Mouse (Mus musculus) liver, embryonic 18 days (tissue): ENCODE results near the gene Repin1. TPM values are rescaled to one million over a fixed set of nuclear protein-coding genes. Genes with fewer than 3 reads are reported as not detected.

Experiments
- polyA plus RNA-seq: library from polyadenylated mRNA; depleted of rRNA; stranded (reverse); fragments of >200 nt; gene quantifications from 2 replicates; pipeline ENCODE4 v1.2.3, GENCODE M21; 2012; rRNA removed

Repin1 gene
- 18.1 and 19.4 TPM in 2 replicates for polyA plus RNA-seq

GRCm38 (mm10) chr6:48593158-48594042 lies at the start of gene Repin1, which contains the start of gene Gm44965:
TSS of gene Repin1 (plus strand) at chr6:48593883.
TSS of gene Gm44965 (plus strand) at chr6:48593941.

GRCm38 (mm10) chr6:48554280-48555103 lies 39.2 kb upstream of the Repin1 start, which contains the start of gene Lrrc61:
TSS of gene Lrrc61 (plus strand) at chr6:48554796.

GRCm38 (mm10) chr6:48572572-48573061 lies 21.1 kb upstream of the Repin1 start, which contains the start of gene Rarres2:
TSS of gene Rarres2 (minus strand) at chr6:48572789.

GRCm38 (mm10) chr6:48589194-48589750 lies 4.4 kb upstream of the Repin1 start, which contains the start of gene Gm45021:
TSS of gene Gm45021 (plus strand) at chr6:48589610.

GRCm38 (mm10) chr6:48601271-48602079 lies 7.8 kb downstream of the Repin1 start, which contains the start of gene Zfp775:
TSS of gene Zfp775 (plus strand) at chr6:48602063.

GRCm38 (mm10) chr6:48626464-48626863 lies 32.8 kb downstream of the Repin1 start, which contains the start of gene AI854703:
TSS of gene AI854703 (plus strand) at chr6:48626764.

GRCm38 (mm10) chr6:48646995-48647394 lies 53.3 kb downstream of the Repin1 start, which contains the start of gene Gimap8:
TSS of gene Gimap8 (plus strand) at chr6:48647234.

Other genes with a start within 250 kb of the Repin1 start
- 2.7 and 3.2 TPM in 2 replicates for gene Krba1, start 198.3 kb upstream of the Repin1 start, polyA plus RNA-seq
- gene Zfp467, start 148.1 kb upstream of the Repin1 start, polyA plus RNA-seq: 3.8 and 4.1 TPM in 2 replicates
- 0.18 and 0.22 TPM in 2 replicates for gene Sspo, start 145.7 kb upstream of the Repin1 start, polyA plus RNA-seq
- 0.55 and 0.67 TPM in 2 replicates for gene Atp6v0e2, start 56.3 kb upstream of the Repin1 start, polyA plus RNA-seq
- 3.1 and 4.0 TPM in 2 replicates for gene Lrrc61, start 39.1 kb upstream of the Repin1 start, polyA plus RNA-seq
- 77.7 and 123 TPM in 2 replicates for gene Rarres2, start 21.1 kb upstream of the Repin1 start, polyA plus RNA-seq
- gene Gm45021, start 4.3 kb upstream of the Repin1 start, polyA plus RNA-seq: 0.37 TPM in 1 of 2 replicates, not detected in the other
- gene Gm44965, start 58 bp downstream of the Repin1 start, polyA plus RNA-seq: not detected in 2 replicates
- 1.7 and 2.2 TPM in 2 replicates for gene Zfp775, start 8.2 kb downstream of the Repin1 start, polyA plus RNA-seq
- 0.20 and 0.21 TPM in 2 replicates for gene AI854703, start 32.9 kb downstream of the Repin1 start, polyA plus RNA-seq
- 2.7 and 3.0 TPM in 2 replicates for gene Gimap8, start 53.4 kb downstream of the Repin1 start, polyA plus RNA-seq
- 6.6 and 7.7 TPM in 2 replicates for gene Gimap9, start 82.2 kb downstream of the Repin1 start, polyA plus RNA-seq
- gene Gimap4, start 90.7 kb downstream of the Repin1 start, polyA plus RNA-seq: 11.2 and 11.3 TPM in 2 replicates
- gene Gimap6, start 114.3 kb downstream of the Repin1 start, polyA plus RNA-seq: 8.6 and 9.2 TPM in 2 replicates
- gene Gm28053, start 124.7 kb downstream of the Repin1 start, polyA plus RNA-seq: 0.65 and 0.77 TPM in 2 replicates
- gene Gimap7, start 124.7 kb downstream of the Repin1 start, polyA plus RNA-seq: 0.06 and 0.25 TPM in 2 replicates
- gene Gimap1, start 145.2 kb downstream of the Repin1 start, polyA plus RNA-seq: 2.8 and 3.0 TPM in 2 replicates
- gene Gimap5, start 152.3 kb downstream of the Repin1 start, polyA plus RNA-seq: 3.1 TPM in 2 replicates
- 0.42 and 0.68 TPM in 2 replicates for gene Gimap3, start 177.0 kb downstream of the Repin1 start, polyA plus RNA-seq
- gene Tmem176a, start 247.0 kb downstream of the Repin1 start, polyA plus RNA-seq: 58.6 and 68.3 TPM in 2 replicates
- gene Tmem176b, start 247.6 kb downstream of the Repin1 start, polyA plus RNA-seq: 220 and 232 TPM in 2 replicates